Mouse (Mus musculus): ENCODE data around the gene 1700001C02Rik.
A peak's percentile ranks its signal among the peaks of the same experiment; 100 is the strongest.

DNA sequence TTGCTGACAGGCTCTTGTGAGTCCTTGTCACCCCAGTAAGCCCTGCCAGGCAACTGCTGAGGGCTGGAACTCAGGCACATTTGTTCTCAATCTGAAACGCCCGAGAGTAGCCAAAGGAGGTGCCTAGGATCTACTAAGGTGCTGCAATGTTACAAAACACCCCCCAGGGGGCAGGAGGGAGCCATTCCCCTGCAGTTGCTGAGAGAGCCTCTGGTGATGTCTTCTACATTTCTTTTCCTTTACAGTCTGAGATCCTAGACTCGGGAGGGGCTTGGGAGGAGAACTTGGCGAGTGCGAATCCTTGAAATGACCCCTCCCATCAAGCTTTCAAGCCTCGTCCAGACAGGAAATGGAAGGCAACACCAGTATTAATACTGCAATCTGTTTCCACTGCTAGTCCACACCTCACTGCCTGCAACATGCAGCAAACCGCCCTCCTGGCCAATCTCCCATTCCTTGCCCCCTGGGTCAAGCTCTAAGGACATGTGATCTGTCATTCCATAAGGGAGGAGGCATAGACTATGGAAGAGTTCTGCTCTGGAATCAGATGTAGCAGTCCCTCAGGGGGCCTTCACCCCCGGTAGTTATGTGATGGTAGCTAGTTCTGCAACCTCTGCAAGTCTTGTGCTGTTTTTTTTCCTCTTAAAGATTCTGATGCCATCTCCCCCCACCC lies 42.1 kb upstream of the 1700001C02Rik start:
- peak; percentile 74 for TF ChIP-seq CTCF (IDR thresholded peaks at IDR 0.05; ENCODE audit: low read depth)
- no peak for TF ChIP-seq EP300 (IDR thresholded peaks at IDR 0.05; ENCODE audit: low read depth)

All from liver, postnatal 0 days (tissue).